Mouse (Mus musculus): ENCODE results near the gene Ak8. TPM values are rescaled to one million over a fixed set of nuclear protein-coding genes. Genes with fewer than 3 reads are reported as not detected.

Ak8 gene
- polyA plus RNA-seq (2012; rRNA removed): 1.7 and 2.0 TPM in 2 replicates

GRCm38 (mm10) chr2:28699361-28700335 lies at the start of gene Ak8, which contains the start of gene Spaca9:
TSS of gene Ak8 (plus strand) at chr2:28700164.
TSS of gene Spaca9 (minus strand) at chr2:28699727.

DNA sequence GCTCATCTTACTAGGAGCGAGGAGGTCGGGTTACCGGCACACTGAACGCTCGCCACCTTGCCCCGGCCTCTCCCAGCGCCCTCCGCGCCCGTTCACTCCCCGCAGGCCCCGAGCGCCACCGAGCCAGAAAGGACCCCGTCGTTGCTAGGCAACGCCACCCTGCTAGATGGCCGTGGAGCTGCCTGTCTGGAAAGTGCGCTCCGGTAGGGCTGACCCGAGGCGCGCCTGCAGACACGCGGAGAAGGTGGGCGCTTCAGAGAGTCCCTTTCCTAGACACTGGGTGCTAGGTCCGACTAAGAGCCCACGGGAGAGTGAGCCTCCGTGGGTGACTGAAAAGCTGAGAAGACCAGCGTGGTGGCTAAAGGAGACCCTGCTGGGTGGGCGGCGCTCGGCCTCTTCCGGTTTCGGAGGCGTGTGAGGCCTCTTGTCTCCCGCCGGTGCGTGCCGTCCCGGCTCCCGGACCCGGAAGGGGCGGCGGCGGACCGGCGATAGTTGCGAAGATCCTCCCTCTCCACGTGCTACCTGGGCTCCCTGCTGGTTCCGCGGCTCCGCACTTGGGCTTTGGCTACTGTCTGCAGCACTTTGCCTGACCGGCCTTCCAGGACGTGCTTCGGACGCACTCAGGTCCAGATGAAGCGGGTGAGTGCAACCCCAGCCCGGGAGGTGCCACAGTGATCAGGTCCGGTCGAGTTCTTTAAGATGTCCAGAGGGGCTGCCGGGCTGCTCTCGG lies 140.4 kb downstream of the Ak8 start, which contains the start of the genes Gtf3c4 and Ddx31:
Gtf3c4 (minus strand) TSS at position 139 of the 730 bp plus-strand sequence.
Ddx31 (plus strand) TSS at position 185 of the 730 bp plus-strand sequence.

Other genes starting within 250 kb of the Ak8 start
- gene 1700007K13Rik, start 233.8 kb upstream of the Ak8 start, polyA plus RNA-seq (2012; rRNA removed): 2.3 and 3.1 TPM in 2 replicates
- 42.0 and 43.0 TPM in 2 replicates for gene Mrps2, start 232.1 kb upstream of the Ak8 start, polyA plus RNA-seq (2012; rRNA removed)
- gene Gbgt1, start 203.3 kb upstream of the Ak8 start, polyA plus RNA-seq (2012; rRNA removed): 1.4 TPM in 2 replicates
- 0.47 and 0.78 TPM in 2 replicates for gene Gm10134, start 194.1 kb upstream of the Ak8 start, polyA plus RNA-seq (2012; rRNA removed)
- 166 and 171 TPM in 2 replicates for gene Ralgds, start 187.0 kb upstream of the Ak8 start, polyA plus RNA-seq (2012; rRNA removed)
- 0.05 and 0.08 TPM in 2 replicates for gene Cel, start 136.8 kb upstream of the Ak8 start, polyA plus RNA-seq (2012; rRNA removed)
- 38.7 and 40.5 TPM in 2 replicates for gene Gtf3c5, start 116.4 kb upstream of the Ak8 start, polyA plus RNA-seq (2012; rRNA removed)
- 0.03 TPM in 1 of 2 replicates, not detected in the other for gene Gfi1b, start 78.2 kb upstream of the Ak8 start, polyA plus RNA-seq (2012; rRNA removed)
- 38.8 and 39.1 TPM in 2 replicates for gene Tsc1, start 58.9 kb upstream of the Ak8 start, polyA plus RNA-seq (2012; rRNA removed)
- gene Spaca9, start 437 bp upstream of the Ak8 start, polyA plus RNA-seq (2012; rRNA removed): 0.88 and 1.3 TPM in 2 replicates
- gene Gtf3c4, start 140.2 kb downstream of the Ak8 start, polyA plus RNA-seq (2012; rRNA removed): 23.3 and 23.5 TPM in 2 replicates
- gene Ddx31, start 140.2 kb downstream of the Ak8 start, polyA plus RNA-seq (2012; rRNA removed): 12.5 and 12.9 TPM in 2 replicates
- gene Barhl1, start 216.5 kb downstream of the Ak8 start, polyA plus RNA-seq (2012; rRNA removed): 10.6 and 13.4 TPM in 2 replicates

Measured in central nervous system, embryonic 18 days (tissue).